ENCODE assay signal across 22 mouse cellular contexts in the genomic region with DNA sequence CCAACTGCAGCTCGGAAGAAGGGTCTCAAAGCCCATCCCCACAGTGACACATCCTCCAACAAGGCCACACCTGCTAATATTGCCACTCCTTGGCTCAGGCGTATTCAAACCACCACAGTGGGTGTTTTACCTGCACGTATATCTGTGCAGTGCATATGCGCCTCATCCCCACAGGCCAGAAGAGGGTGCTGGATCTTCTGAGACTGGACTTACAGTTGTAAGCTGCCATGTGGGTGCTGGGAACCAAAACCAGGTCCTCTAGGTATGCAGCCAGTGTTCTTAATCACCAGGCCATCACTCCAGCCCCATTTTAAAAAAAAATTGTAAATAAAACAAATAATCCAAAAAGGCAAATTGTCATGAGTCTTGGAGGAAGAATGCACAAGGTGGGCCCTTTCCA. TPM values are rescaled to one million over a fixed set of nuclear protein-coding genes. Genes with fewer than 3 reads are reported as not detected.
DNase-seq lines count a peak whose midpoint lies in the region; ATAC-seq and TF ChIP-seq lines count a peak whose summit lies in the region.
"Had no signal": no experiment of that assay in that cellular context is flagged by ENCODE, and none has a peak within 500 bp of the region (broad histone marks: within the 10 kb centered on the region; RNA-seq: fewer than 3 reads in every experiment).

No protein-coding gene starts in this region.

- H3K27me3 ChIP-seq in intestine, postnatal 0 days (replicated peaks; ENCODE audit: control insufficient read depth, insufficient read depth, low read length), result no peaks in the 10 kb centered on the region
- no peaks in the 10 kb centered on the region for H3K27me3 ChIP-seq in intestine, embryonic 15.5 days (replicated peaks)
- H3K27me3 ChIP-seq: embryonic facial prominence, embryonic 12.5 days; forebrain, embryonic 13.5 days; forebrain, embryonic 15.5 days; Patski had no signal

- H3K27ac ChIP-seq in intestine, postnatal 0 days (ENCODE audit: low read depth, low read length), result no peak overlapping the region
- H3K27ac ChIP-seq in intestine, embryonic 15.5 days, result no peak overlapping the region
- H3K27ac ChIP-seq: embryonic facial prominence, embryonic 10.5 days; embryonic facial prominence, embryonic 12.5 days; forebrain, embryonic 13.5 days; forebrain, embryonic 15.5 days had no signal

- peaks cover 86% of the 10 kb centered on the region for H3K36me3 ChIP-seq in intestine, postnatal 0 days (ENCODE audit: control insufficient read depth, insufficient read depth)
- H3K36me3 ChIP-seq in intestine, embryonic 15.5 days, result peaks cover 69% of the 10 kb centered on the region

- no peaks in the 10 kb centered on the region for H3K9me3 ChIP-seq in intestine, postnatal 0 days (ENCODE audit: control insufficient read depth)
- no peaks in the 10 kb centered on the region for H3K9me3 ChIP-seq in intestine, embryonic 15.5 days
- H3K9me3 ChIP-seq: embryonic facial prominence, embryonic 12.5 days; forebrain, embryonic 13.5 days; forebrain, embryonic 15.5 days; G1E had no signal

- no peak for ATAC-seq in intestine, postnatal 0 days
- ATAC-seq in intestine, embryonic 15.5 days, result no peak
- ATAC-seq: activated CD4-positive, CD25-positive, alpha-beta regulatory T cell, adult 4 months; forebrain, embryonic 13.5 days; forebrain, embryonic 15.5 days; forebrain, postnatal 0 days; Patski had no signal

- no peak overlapping the region for H3K9ac ChIP-seq in intestine, postnatal 0 days (ENCODE audit: low read depth, low read length)
- no peak overlapping the region for H3K9ac ChIP-seq in intestine, embryonic 15.5 days
- H3K9ac ChIP-seq: embryonic facial prominence, embryonic 12.5 days; forebrain, embryonic 13.5 days; forebrain, embryonic 15.5 days; forebrain, postnatal 0 days had no signal

- no peak overlapping the region for H3K4me3 ChIP-seq in intestine, postnatal 0 days (ENCODE audit: low read depth, low read length)
- no peak overlapping the region for H3K4me3 ChIP-seq in intestine, embryonic 15.5 days (replicated peaks)
- H3K4me3 ChIP-seq: embryonic facial prominence, embryonic 10.5 days; embryonic facial prominence, embryonic 12.5 days; forebrain, embryonic 13.5 days; forebrain, embryonic 15.5 days had no signal

- H3K4me2 ChIP-seq in intestine, postnatal 0 days (replicated peaks; ENCODE audit: low read depth), result no peak overlapping the region
- H3K4me2 ChIP-seq in intestine, embryonic 15.5 days (replicated peaks), result no peak overlapping the region
- H3K4me2 ChIP-seq: embryonic facial prominence, embryonic 12.5 days; forebrain, embryonic 13.5 days; forebrain, embryonic 15.5 days had no signal

- TF ChIP-seq CTCF in intestine, postnatal 0 days (IDR thresholded peaks at IDR 0.05; ENCODE audit: low read depth), result peak; percentile 11; the same call in 1 of the 2 replicates

- no peaks in the 10 kb centered on the region for H3K4me1 ChIP-seq in intestine, postnatal 0 days (replicated peaks; ENCODE audit: control insufficient read depth, insufficient read depth, low read length)
- H3K4me1 ChIP-seq in intestine, embryonic 15.5 days (replicated peaks), result no peaks in the 10 kb centered on the region
- H3K4me1 ChIP-seq: embryonic facial prominence, embryonic 10.5 days; embryonic facial prominence, embryonic 12.5 days; forebrain, embryonic 13.5 days had no signal

- peak; percentile 83 for DNase-seq in R1 (ENCODE audit: low read depth, low spot score)
- DNase-seq in layer of hippocampus, adult 18-20 months (ENCODE audit: low spot score in 2 of 2), result no peak
- DNase-seq in gastrocnemius, postnatal 10 days, result no peak
- DNase-seq: adrenal gland, adult 8-10 months; adrenal gland, postnatal 14 days; adrenal gland, postnatal 36 days; cerebellum, adult 11-12 months; cerebellum, adult 2 months; cerebellum, adult 9-10 months; cerebellum, postnatal 10 days; cerebellum, postnatal 25 days; forebrain, postnatal 0 days had no signal

- WGBS in intestine, postnatal 0 days, result 96% methylated on average over 4 of the region's 4 CpGs
- 96% methylated on average over 4 of the region's 4 CpGs for WGBS in intestine, embryonic 15.5 days

RNA-seq across cellular contexts. Expression of a gene that starts 2.4 kb away (rescaled TPM):
- polyA plus RNA-seq in intestine, postnatal 0 days (2015; fragmentation: Nextera tagmentation; extraction: Ambion mirVana), result 0.66 and 1.1 TPM in 2 replicates
- 0.49 and 0.51 TPM in 2 replicates for polyA plus RNA-seq in intestine, embryonic 15.5 days (2015; fragmentation: Nextera tagmentation; extraction: Ambion mirVana)
- 10 to 100 TPM; 10.6 to 10.7 TPM for total RNA-seq in layer of hippocampus, adult 18-20 months (2021)
- 1 to 10 TPM in 1 of 2 experiments, under 1 TPM in 1; 0.80 to 1.2 TPM for total RNA-seq in gastrocnemius, postnatal 10 days (2021)
- polyA plus RNA-seq: activated CD4-positive, CD25-positive, alpha-beta regulatory T cell, adult 4 months had no signal

RNA-seq across cellular contexts. Expression of a gene that starts 8.0 kb away (rescaled TPM):
- 99.6 and 107 TPM in 2 replicates for polyA plus RNA-seq in intestine, postnatal 0 days (2015; fragmentation: Nextera tagmentation; extraction: Ambion mirVana)
- 70.8 and 74.5 TPM in 2 replicates for polyA plus RNA-seq in intestine, embryonic 15.5 days (2015; fragmentation: Nextera tagmentation; extraction: Ambion mirVana)
- total RNA-seq in layer of hippocampus, adult 18-20 months (2021), result 10 to 100 TPM; 71.5 to 73.9 TPM
- 10 to 100 TPM; 73.5 to 74.7 TPM for total RNA-seq in gastrocnemius, postnatal 10 days (2021)

RNA-seq across cellular contexts. Expression of a gene that starts 16.0 kb away (rescaled TPM):
- 0.72 and 0.75 TPM in 2 replicates for polyA plus RNA-seq in intestine, postnatal 0 days (2015; fragmentation: Nextera tagmentation; extraction: Ambion mirVana)
- 0.85 and 1.00 TPM in 2 replicates for polyA plus RNA-seq in intestine, embryonic 15.5 days (2015; fragmentation: Nextera tagmentation; extraction: Ambion mirVana)
- total RNA-seq in layer of hippocampus, adult 18-20 months (2021), result not detected
- under 1 TPM in 1 of 2 experiments, not detected in 1; 0.35 TPM for total RNA-seq in gastrocnemius, postnatal 10 days (2021)
- total RNA-seq: adrenal gland, adult 18-20 months; forebrain, postnatal 0 days had no signal
- polyA plus RNA-seq: activated CD4-positive, CD25-positive, alpha-beta regulatory T cell, adult 4 months; cerebellum, adult 2 months had no signal

RNA-seq across cellular contexts. Expression of a gene that starts 16.2 kb away (rescaled TPM):
- 6.8 and 7.4 TPM in 2 replicates for polyA plus RNA-seq in intestine, postnatal 0 days (2015; fragmentation: Nextera tagmentation; extraction: Ambion mirVana)
- 5.8 and 7.0 TPM in 2 replicates for polyA plus RNA-seq in intestine, embryonic 15.5 days (2015; fragmentation: Nextera tagmentation; extraction: Ambion mirVana)
- 10 to 100 TPM; 21.8 to 22.4 TPM for total RNA-seq in layer of hippocampus, adult 18-20 months (2021)
- total RNA-seq in gastrocnemius, postnatal 10 days (2021), result 10 to 100 TPM; 42.3 to 47.7 TPM

RNA-seq across cellular contexts. Expression of a gene that starts 40.7 kb away (rescaled TPM):
- 82.4 and 83.3 TPM in 2 replicates for polyA plus RNA-seq in intestine, postnatal 0 days (2015; fragmentation: Nextera tagmentation; extraction: Ambion mirVana)
- 141 and 168 TPM in 2 replicates for polyA plus RNA-seq in intestine, embryonic 15.5 days (2015; fragmentation: Nextera tagmentation; extraction: Ambion mirVana)
- 1 to 10 TPM; 2.1 to 2.3 TPM for total RNA-seq in layer of hippocampus, adult 18-20 months (2021)
- total RNA-seq in gastrocnemius, postnatal 10 days (2021), result 10 to 100 TPM; 34.8 to 55.7 TPM

Comparison
In these comparisons a context has a peak if more than half of its experiments do, and no peak if none do; other contexts are left out.
1. RNA of a gene that starts 2.4 kb away (total RNA-seq): 10.6 to 10.7 TPM in layer of hippocampus, adult 18-20 months; 0.80 to 1.2 TPM in gastrocnemius, postnatal 10 days; every median in the first group is over 4 times any median in the second.